Mouse (Mus musculus) cerebral cortex, adult 2 months (tissue): ENCODE results near the gene Tmem88.

Experiments used
- WGBS: fragments of 180-500 bp; shearing (Covaris S2); methylation state at CpG from one replicate; pipeline ENCODE4 v1.1.7; 2018; 5-methylcytosine and 5-hydroxymethylcytosine counted together

Tmem88 gene

DNA sequence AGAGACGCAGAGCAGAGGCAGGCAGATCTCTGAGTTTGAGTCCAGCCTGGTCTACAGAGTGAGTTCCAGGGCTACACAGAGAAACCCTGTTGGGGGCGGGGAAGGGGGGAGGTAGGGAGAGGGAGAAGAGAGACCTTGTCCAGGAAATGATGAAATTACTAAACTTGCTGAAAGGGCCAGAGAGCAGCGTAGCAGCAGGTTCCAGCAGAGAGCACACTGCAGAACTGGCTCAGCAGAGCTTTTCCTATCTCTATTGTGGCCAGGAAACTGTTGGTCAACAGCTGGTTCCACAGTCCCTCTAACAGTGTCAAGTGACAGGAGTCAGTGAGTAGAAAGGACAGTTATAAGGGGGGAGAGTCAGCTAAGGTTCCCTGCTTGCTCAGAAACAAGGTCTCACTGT lies 18.4 kb downstream of the Tmem88 start:
- WGBS = 82% methylated on average over 3 of the region's 3 CpGs

DNA sequence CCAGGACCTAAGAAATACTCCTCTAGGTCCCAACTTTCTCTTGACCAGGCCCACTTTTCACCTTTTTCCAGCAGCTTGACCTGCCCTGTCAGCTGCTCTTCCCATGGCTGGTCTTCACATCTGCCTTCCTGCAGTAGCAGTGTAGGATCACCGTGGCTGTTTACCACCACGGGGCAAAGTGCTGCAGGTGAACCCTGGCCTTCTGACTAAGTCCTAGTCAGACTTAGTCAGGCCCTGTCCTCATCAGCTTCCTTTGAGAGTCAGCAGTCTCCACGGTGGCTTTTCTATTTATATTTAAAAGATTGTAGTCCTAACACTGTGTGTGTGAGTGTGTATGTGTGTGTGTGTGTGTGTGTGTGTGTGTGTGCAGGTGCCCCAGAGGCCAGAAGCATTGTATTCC lies 20.3 kb downstream of the Tmem88 start:
- WGBS = 72% methylated on average over 3 of the region's 3 CpGs

- 82% methylated on average over 4 of the region's 4 CpGs for WGBS
Measured at GRCm38 (mm10) chr11:69375646-69376045, 22.4 kb downstream of the Tmem88 start.

DNA sequence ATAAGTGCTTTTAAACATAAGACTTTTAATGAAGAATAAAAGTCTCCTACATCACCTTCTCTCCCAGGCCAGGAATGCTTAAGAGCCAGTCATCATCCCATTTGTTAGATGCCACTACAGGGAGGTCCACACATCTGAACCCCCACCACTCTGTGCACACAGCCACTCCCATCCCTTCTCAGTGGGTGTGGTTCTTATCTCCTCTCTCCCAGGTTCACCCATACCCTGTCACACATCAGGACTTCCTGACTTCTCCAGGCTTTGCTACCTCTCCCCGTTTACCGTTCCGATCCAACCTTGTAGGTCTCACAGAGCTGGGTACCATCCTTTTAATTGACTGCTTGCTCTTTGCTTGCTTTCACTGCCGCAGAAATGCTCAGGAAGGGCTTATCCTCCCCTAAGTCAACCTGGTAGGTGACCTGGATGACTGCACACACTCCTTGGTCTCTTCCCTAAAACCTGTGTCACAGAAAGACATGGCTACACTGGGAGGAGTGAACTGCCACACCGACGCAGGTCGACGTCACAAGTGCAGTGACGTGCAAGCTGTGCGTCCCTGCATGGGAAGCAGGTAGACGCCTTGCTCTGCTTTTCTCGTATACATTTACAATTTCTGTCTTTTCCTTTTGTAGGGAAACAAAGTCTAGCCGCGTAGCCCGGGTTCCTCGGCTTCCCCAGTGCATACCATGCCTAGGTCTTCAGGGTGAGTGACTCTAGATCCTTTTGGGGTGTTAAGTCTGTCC lies 24.6 kb downstream of the Tmem88 start:
- WGBS = 94% methylated on average over 16 of the region's 16 CpGs

- 61% methylated on average over 3 of the region's 3 CpGs for WGBS
Measured at GRCm38 (mm10) chr11:69372780-69373170, 25.3 kb downstream of the Tmem88 start.

- WGBS = 32% methylated on average over 12 of the region's 12 CpGs
Measured at GRCm38 (mm10) chr11:69372056-69372779, 25.8 kb downstream of the Tmem88 start.

DNA sequence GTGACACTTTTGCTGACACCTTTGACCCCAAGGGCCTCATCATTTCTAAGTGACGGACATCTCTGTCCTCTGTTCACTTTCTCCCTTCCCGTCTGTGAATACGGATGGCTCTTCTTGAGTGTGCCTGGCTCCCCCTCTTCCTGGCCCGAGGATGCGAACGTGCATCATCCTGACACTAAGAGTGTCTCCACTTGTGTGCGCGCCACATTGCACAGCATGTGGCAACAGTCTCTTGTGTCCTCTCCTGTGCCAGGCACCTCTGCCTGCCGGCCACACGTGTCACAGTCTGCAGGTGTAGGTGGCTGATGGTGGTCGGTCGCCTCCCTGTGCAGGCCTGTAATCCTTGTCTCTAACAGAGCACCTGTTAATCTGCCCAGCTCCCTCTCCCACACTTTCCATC lies 26.4 kb downstream of the Tmem88 start:
- 39% methylated on average over 12 of the region's 12 CpGs for WGBS

- 40% methylated on average over 9 of the region's 9 CpGs for WGBS
Measured at GRCm38 (mm10) chr11:69370817-69371215, 27.2 kb downstream of the Tmem88 start.

DNA sequence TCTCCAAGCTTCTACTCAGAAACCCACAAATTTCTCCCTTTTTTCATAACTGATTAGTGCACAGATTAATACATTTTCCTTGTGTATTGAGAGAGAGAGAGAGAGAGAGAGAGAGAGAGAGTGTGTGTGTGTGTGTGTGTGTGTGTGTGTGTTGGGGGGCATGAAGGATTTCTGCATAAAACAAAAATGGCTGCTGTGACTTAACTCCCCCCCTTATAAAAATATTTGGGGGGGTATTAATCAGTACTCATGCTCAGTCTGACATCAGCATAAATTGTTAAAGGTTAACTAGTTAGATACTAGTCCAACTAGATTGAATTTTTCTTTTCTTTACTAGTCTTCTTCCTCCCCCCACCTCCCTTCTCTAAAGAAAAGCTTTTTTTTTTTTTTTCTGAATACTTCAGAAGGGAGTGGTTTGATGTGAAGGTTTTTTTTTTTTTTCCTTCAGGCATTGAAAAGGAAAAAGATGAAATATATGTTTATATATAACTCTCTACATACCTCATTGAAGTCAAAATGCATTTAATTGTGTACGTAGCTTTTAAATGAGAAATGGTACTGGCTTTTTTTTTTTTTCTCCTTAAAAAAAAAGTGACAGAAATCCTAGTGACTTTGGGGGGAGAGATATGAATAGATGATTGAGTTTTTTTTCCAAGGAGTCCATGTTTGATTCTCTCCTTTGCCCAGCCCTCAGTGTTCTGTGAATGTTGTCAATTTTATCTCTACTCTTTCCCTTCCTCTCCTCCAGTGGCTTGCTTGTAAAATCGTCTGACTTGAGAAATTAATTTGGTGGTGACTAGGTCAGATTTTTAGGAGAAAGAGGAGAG lies 27.8 kb downstream of the Tmem88 start:
- 27% methylated on average over 2 of the region's 2 CpGs for WGBS

GRCm38 (mm10) chr11:69369215-69369989 lies 28.6 kb downstream of the Tmem88 start, which contains the start of gene Chd3:
TSS of gene Chd3 (minus strand) at chr11:69369406.
- WGBS = 2% methylated on average over 27 of the region's 34 CpGs

- WGBS = 1% methylated on average over 86 of the region's 106 CpGs
Measured at GRCm38 (mm10) chr11:69368356-69369214, 29.4 kb downstream of the Tmem88 start.

DNA sequence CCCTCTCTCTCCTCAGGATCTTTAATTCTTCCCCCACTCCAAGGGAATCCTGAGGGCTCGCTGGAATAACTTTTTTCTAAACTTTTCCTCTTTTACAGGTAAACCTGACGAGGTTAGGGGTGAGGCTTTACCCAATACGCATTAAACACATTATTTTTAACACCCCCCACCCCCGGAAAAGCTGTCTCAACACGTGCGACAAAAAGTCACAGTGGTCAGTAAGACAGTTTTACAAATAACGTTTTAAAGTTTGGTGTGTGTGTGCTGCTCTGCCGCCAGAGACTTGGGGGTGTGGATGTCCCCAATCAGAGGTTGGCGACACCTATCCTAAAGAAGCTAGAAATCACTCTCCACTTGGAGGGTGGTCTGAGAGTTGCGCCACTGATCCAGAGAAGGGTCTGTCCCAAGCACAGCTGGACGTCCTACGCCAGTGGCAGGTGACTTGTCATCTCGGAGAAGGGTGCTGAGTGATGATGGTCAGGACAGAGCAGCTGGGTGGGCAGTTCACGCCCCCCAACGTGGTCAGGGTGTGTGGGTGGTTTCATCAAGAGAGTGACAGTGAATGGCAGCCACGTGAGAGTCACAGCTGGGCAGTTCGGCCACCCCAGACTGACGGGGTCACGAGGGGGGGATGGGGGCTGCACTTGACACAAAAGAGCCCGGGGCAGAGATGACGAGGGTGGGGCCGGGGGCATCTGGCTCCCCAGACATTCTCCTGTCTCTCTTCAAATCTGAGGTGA lies 30.2 kb downstream of the Tmem88 start:
- WGBS = 1% methylated on average over 22 of the region's 22 CpGs

GRCm38 (mm10) chr11:69366855-69367615 lies 31.0 kb downstream of the Tmem88 start:
- WGBS = under 1% methylated on average over 22 of the region's 22 CpGs

GRCm38 (mm10) chr11:69366157-69366854 lies 31.7 kb downstream of the Tmem88 start:
- 0% methylated on average over 26 of the region's 26 CpGs for WGBS

- WGBS = 26% methylated on average over 6 of the region's 6 CpGs
Measured at GRCm38 (mm10) chr11:69365722-69366121, 32.3 kb downstream of the Tmem88 start.

GRCm38 (mm10) chr11:69364910-69365309 lies 33.1 kb downstream of the Tmem88 start:
- WGBS = 1% methylated on average over 6 of the region's 6 CpGs

DNA sequence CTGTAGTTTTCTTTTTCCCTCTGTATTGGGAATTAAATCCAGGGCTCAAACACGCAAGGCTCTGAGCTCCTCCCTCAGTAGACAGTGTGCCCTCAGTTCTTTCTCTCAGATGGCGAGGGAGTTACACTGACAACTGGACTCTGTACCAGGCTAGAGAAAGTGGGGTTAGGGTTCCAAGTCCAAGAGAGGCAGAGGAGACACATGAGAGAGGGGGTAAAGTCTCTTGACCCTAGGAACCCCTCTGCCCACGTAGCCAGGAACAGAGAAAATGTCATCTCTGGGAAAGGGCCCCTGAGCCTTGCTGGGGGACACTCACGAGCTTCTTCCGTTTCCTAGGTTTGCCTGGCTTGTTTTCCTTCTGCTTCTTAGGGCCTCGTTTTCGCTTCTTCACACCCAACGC lies 33.7 kb downstream of the Tmem88 start:
- WGBS = 10% methylated on average over 8 of the region's 8 CpGs

DNA sequence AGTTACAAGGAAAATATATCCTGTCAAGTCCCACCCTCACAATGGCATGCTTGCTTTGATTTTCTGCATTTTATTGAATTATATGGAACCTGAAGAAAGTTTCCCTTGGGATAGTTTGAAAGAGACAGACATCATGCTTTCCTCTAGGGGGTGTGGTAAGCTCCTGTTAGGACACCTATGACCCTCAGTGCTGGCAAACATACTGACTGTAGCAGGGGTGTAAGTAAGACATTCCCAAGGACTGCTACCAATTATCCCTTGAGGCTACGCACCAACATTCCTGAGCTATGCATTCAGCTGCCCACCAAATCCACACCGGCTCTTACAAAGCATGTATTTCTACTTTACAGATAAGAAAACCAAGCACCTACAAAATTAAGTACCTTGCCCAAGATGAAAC lies 35.6 kb downstream of the Tmem88 start:
- WGBS = 87% methylated on average over 2 of the region's 2 CpGs
